Mouse (Mus musculus): ENCODE data around the gene Lgr6. TPM values are rescaled to one million over a fixed set of nuclear protein-coding genes. Genes with fewer than 3 reads are reported as not detected.

The Lgr6 gene
- polyA plus RNA-seq, 1 experiment from 2014 or later: 0.05 TPM

GRCm38 (mm10) chr1:135136500-135136899 is 31.4 kb upstream of the Lgr6 start:
- Histone ChIP-seq H3K9ac (no peak overlapping the region), H3K36me3 (peaks cover 22% of the 10 kb centered on the region), H3K27me3 (no peaks in the 10 kb centered on the region), H3K4me2 (no peak overlapping the region), H3K4me1 (replicated peaks) (peaks cover 45% of the 10 kb centered on the region), H3K9me3 (replicated peaks) (no peaks in the 10 kb centered on the region), H3K4me3 (replicated peaks) (no peak overlapping the region), H3K27ac (no peak overlapping the region)
- DNase-seq (peak; percentile 66), ATAC-seq (ENCODE audit: low read depth) (no peak)
- 14% methylated on average over 1 of the region's 1 CpGs for WGBS (ENCODE audit: insufficient replicate concordance)

- Histone ChIP-seq H3K4me1 (replicated peaks) (peaks cover 54% of the 10 kb centered on the region), H3K27me3 (no peaks in the 10 kb centered on the region), H3K27ac (0 out of 2 replicates have a peak overlapping the region, but pooled peaks have one; percentile 35), H3K4me2 (peak overlapping the region; percentile 61), H3K36me3 (peaks cover 18% of the 10 kb centered on the region), H3K4me3 (replicated peaks) (no peak overlapping the region), H3K9me3 (replicated peaks) (no peaks in the 10 kb centered on the region), H3K9ac (no peak overlapping the region)
- ATAC-seq (ENCODE audit: low read depth): no peak
- no peak for DNase-seq
- 50% methylated on average over 8 of the region's 8 CpGs for WGBS (ENCODE audit: insufficient replicate concordance)
Observed at GRCm38 (mm10) chr1:135135111-135135787, 30.2 kb upstream of the Lgr6 start.

GRCm38 (mm10) chr1:135133678-135134435 is 28.8 kb upstream of the Lgr6 start:
- ATAC-seq (ENCODE audit: low read depth): peak; percentile 25; the same call in 1 of the 2 replicates

GRCm38 (mm10) chr1:135132893-135133369 is 27.9 kb upstream of the Lgr6 start:
- H3K9ac ChIP-seq: peak overlapping the region; percentile 63
- H3K4me2 ChIP-seq: peak overlapping the region; percentile 61
- H3K27me3 ChIP-seq: peaks cover 9% of the 10 kb centered on the region; the same call in 1 of the 2 replicates
- H3K4me1 ChIP-seq (replicated peaks): peaks cover 68% of the 10 kb centered on the region
- WGBS (ENCODE audit: insufficient replicate concordance): 17% methylated on average over 9 of the region's 9 CpGs
- ATAC-seq (ENCODE audit: low read depth) (peak; percentile 56), DNase-seq (peak; percentile 44)
- H3K4me3 ChIP-seq (replicated peaks): peak overlapping the region; percentile 45
- H3K9me3 ChIP-seq (replicated peaks): no peaks in the 10 kb centered on the region
- peaks cover 9% of the 10 kb centered on the region for H3K36me3 ChIP-seq
- H3K27ac ChIP-seq: peak overlapping the region; percentile 79

More at GRCm38 (mm10) chr1:135133678-135134435, 28.8 kb upstream of the Lgr6 start:
- Histone ChIP-seq H3K4me1 (replicated peaks) (peaks cover 68% of the 10 kb centered on the region), H3K27me3 (peaks cover 6% of the 10 kb centered on the region; the same call in 1 of the 2 replicates), H3K9ac (peak overlapping the region; percentile 63), H3K9me3 (replicated peaks) (no peaks in the 10 kb centered on the region), H3K4me2 (peak overlapping the region; percentile 61), H3K4me3 (replicated peaks) (peak overlapping the region; percentile 45), H3K27ac (peak overlapping the region; percentile 79), H3K36me3 (peaks cover 9% of the 10 kb centered on the region)
- WGBS (ENCODE audit: insufficient replicate concordance): 20% methylated on average over 10 of the region's 10 CpGs
- no peak for DNase-seq

GRCm38 (mm10) chr1:135132473-135132872 is 27.4 kb upstream of the Lgr6 start, which contains the start of gene Ptpn7:
Gene Ptpn7 (plus strand): TSS chr1:135132700.
- peak; percentile 78 for ATAC-seq (ENCODE audit: low read depth)

GRCm38 (mm10) chr1:135131560-135131959 is 26.5 kb upstream of the Lgr6 start:
- WGBS (ENCODE audit: insufficient replicate concordance): 15% methylated on average over 8 of the region's 8 CpGs
- peak overlapping the region; percentile 61 for H3K4me2 ChIP-seq
- peak overlapping the region; percentile 79 for H3K27ac ChIP-seq
- peaks cover 62% of the 10 kb centered on the region for H3K4me1 ChIP-seq (replicated peaks)
- H3K9me3 ChIP-seq (replicated peaks): no peaks in the 10 kb centered on the region
- no peaks in the 10 kb centered on the region for H3K36me3 ChIP-seq
- peak overlapping the region; percentile 63 for H3K9ac ChIP-seq
- DNase-seq (no peak), ATAC-seq (ENCODE audit: low read depth) (no peak)
- H3K4me3 ChIP-seq (replicated peaks): 0 out of 2 replicates have a peak overlapping the region, but pooled peaks have one; percentile 25
- peaks cover 9% of the 10 kb centered on the region; the same call in 1 of the 2 replicates for H3K27me3 ChIP-seq

More at GRCm38 (mm10) chr1:135132473-135132872, 27.4 kb upstream of the Lgr6 start, which contains the start of gene Ptpn7:
- H3K4me2 ChIP-seq: peak within 1 kb of the TSS; percentile 61
- H3K4me1 ChIP-seq (replicated peaks): peaks cover 68% of the 10 kb centered on the region
- H3K9me3 ChIP-seq (replicated peaks): no peaks in the 10 kb centered on the region
- DNase-seq: peak; percentile 74
- peak within 1 kb of the TSS; percentile 79 for H3K27ac ChIP-seq
- peaks cover 6% of the 10 kb centered on the region for H3K36me3 ChIP-seq
- H3K9ac ChIP-seq: peak within 1 kb of the TSS; percentile 63
- WGBS (ENCODE audit: insufficient replicate concordance): 14% methylated on average over 10 of the region's 10 CpGs
- peak within 1 kb of the TSS; percentile 45 for H3K4me3 ChIP-seq (replicated peaks)
- H3K27me3 ChIP-seq: peaks cover 9% of the 10 kb centered on the region; the same call in 1 of the 2 replicates

- no peak overlapping the region for H3K4me3 ChIP-seq (replicated peaks)
- peak; percentile 51 for ATAC-seq (ENCODE audit: low read depth)
- H3K9me3 ChIP-seq (replicated peaks): no peaks in the 10 kb centered on the region
- H3K27ac ChIP-seq: peak overlapping the region; percentile 79
- peak; percentile 39 for DNase-seq
- H3K36me3 ChIP-seq: no peaks in the 10 kb centered on the region
- H3K4me2 ChIP-seq: peak overlapping the region; percentile 61
- peaks cover 62% of the 10 kb centered on the region for H3K4me1 ChIP-seq (replicated peaks)
- peaks cover 9% of the 10 kb centered on the region; the same call in 1 of the 2 replicates for H3K27me3 ChIP-seq
- 3% methylated on average over 6 of the region's 6 CpGs for WGBS (ENCODE audit: insufficient replicate concordance)
- peak overlapping the region; percentile 63 for H3K9ac ChIP-seq
Observed at GRCm38 (mm10) chr1:135131034-135131433, 26.0 kb upstream of the Lgr6 start.

GRCm38 (mm10) chr1:135130376-135131018 is 25.4 kb upstream of the Lgr6 start:
- no peaks in the 10 kb centered on the region for H3K36me3 ChIP-seq
- no peak for ATAC-seq (ENCODE audit: low read depth)
- peaks cover 62% of the 10 kb centered on the region for H3K4me1 ChIP-seq (replicated peaks)
- peaks cover 9% of the 10 kb centered on the region; the same call in 1 of the 2 replicates for H3K27me3 ChIP-seq
- DNase-seq: no peak
- peak overlapping the region; percentile 61 for H3K4me2 ChIP-seq
- H3K4me3 ChIP-seq (replicated peaks): no peak overlapping the region
- H3K9ac ChIP-seq: no peak overlapping the region
- H3K27ac ChIP-seq: peak overlapping the region; percentile 16; the same call in 1 of the 2 replicates
- H3K9me3 ChIP-seq (replicated peaks): no peaks in the 10 kb centered on the region
- WGBS (ENCODE audit: insufficient replicate concordance): 21% methylated on average over 2 of the region's 2 CpGs

- Histone ChIP-seq H3K4me2 (no peak overlapping the region), H3K9me3 (replicated peaks) (no peaks in the 10 kb centered on the region), H3K4me1 (replicated peaks) (peaks cover 59% of the 10 kb centered on the region), H3K36me3 (no peaks in the 10 kb centered on the region), H3K4me3 (replicated peaks) (no peak overlapping the region), H3K9ac (no peak overlapping the region), H3K27ac (no peak overlapping the region), H3K27me3 (peaks cover 9% of the 10 kb centered on the region; the same call in 1 of the 2 replicates)
- WGBS (ENCODE audit: insufficient replicate concordance): 69% methylated on average over 9 of the region's 9 CpGs
- ATAC-seq (ENCODE audit: low read depth) (no peak), DNase-seq (no peak)
Observed at GRCm38 (mm10) chr1:135129543-135130183, 24.6 kb upstream of the Lgr6 start.

- H3K36me3 ChIP-seq: no peaks in the 10 kb centered on the region
- no peak overlapping the region for H3K27ac ChIP-seq
- no peak overlapping the region for H3K4me3 ChIP-seq (replicated peaks)
- 16% methylated on average over 9 of the region's 9 CpGs for WGBS (ENCODE audit: insufficient replicate concordance)
- ATAC-seq (ENCODE audit: low read depth) (no peak), DNase-seq (no peak)
- H3K4me2 ChIP-seq: no peak overlapping the region
- H3K9ac ChIP-seq: no peak overlapping the region
- H3K4me1 ChIP-seq (replicated peaks): peaks cover 53% of the 10 kb centered on the region
- H3K9me3 ChIP-seq (replicated peaks): no peaks in the 10 kb centered on the region
- H3K27me3 ChIP-seq: peaks cover 9% of the 10 kb centered on the region; the same call in 1 of the 2 replicates
Observed at GRCm38 (mm10) chr1:135128986-135129385, 23.9 kb upstream of the Lgr6 start.

Data from liver, embryonic 13.5 days (tissue).